Mouse (Mus musculus) central nervous system, embryonic 14 days (tissue): ENCODE measurements around the gene Cdk13. TPM values are rescaled to one million over a fixed set of nuclear protein-coding genes. Genes with fewer than 3 reads are reported as not detected.

Experiments used
- polyA plus RNA-seq: library from polyadenylated mRNA; depleted of rRNA; stranded (reverse); fragments of >200 nt; gene quantifications from 2 replicates; pipeline ENCODE4 v1.2.3, GENCODE M21; 2012; rRNA removed

Gene Cdk13
- polyA plus RNA-seq, result 37.4 and 40.3 TPM in 2 replicates

DNA sequence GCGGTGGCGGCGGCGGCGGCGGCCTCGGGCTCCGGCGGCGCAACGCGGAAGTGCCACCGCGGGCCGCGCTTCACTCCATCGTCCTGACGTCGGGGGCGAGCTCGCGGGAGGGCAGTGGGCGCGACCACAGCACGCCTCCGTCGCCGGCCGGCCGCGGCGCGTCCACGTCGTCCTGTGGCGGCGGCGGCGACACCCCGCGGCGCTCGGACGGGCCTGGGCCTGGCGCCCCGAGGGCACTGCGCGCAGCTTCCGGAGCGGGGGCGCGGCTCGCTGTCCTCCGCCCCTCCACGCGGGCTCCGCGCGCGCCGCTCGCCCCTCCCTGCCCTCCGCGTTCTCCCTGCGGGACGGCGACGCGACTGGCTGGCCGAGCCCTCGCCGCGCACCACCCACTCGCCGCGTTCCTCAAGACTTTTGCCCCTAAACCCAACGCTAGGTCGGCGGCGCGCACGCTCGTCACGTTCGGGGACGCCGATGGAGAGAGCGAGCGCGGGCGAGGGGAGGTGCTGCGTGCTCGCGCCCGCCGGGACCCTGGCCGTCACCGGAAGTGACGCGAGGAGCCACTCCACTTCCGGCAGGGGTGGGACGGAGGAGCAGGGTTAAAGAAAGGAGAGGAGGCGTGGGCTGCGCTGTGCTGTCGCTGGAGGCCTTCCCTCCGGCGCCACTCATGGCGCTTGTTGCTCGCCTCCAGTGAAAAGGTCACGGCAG lies at the start of gene Cdk13:
TSS of gene Cdk13 (minus strand) at position 189 of the 705 bp plus-strand sequence.

GRCm38 (mm10) chr13:17694911-17695699 lies 109.8 kb downstream of the Cdk13 start, which contains the start of the genes Mplkip and Sugct:
TSS of gene Mplkip (plus strand) at chr13:17695192.
TSS of gene Sugct (minus strand) at chr13:17695553.

Other genes with a start within 250 kb of the Cdk13 start
- gene Mplkip, start 109.9 kb downstream of the Cdk13 start, polyA plus RNA-seq, result 22.1 and 23.6 TPM in 2 replicates
- 1.2 and 1.5 TPM in 2 replicates for gene Sugct, start 109.5 kb downstream of the Cdk13 start, polyA plus RNA-seq
- 87.1 and 97.5 TPM in 2 replicates for gene Rala, start 139.1 kb upstream of the Cdk13 start, polyA plus RNA-seq
- 45.4 and 55.8 TPM in 2 replicates for gene Yae1d1, start 188.3 kb upstream of the Cdk13 start, polyA plus RNA-seq